Mouse (Mus musculus): ENCODE measurements around the gene Vti1a.

DNA sequence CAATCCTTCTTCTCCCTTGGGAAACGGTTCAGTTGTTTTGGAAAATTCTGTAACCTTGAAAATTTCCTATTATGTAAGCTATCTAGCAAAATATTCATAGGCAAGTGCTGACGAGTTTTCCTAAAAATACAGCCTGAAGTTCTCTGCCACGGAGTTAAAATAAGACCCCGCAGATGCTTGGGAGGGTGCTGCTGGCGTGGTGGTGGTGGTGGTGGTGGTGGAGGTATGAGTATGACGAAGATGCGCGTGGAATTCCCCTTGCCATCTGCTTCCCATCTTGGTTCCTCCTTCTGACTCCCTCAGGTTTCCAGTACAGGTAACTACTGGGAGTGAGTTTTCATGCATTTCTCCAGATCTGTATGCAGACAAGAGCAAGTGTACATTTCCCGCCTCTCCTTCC lies 46.5 kb downstream of the Vti1a start:
- TF ChIP-seq CTCF (IDR thresholded peaks at IDR 0.05; ENCODE audit: low read depth, low read length) (no peak), GATA1 (IDR thresholded peaks at IDR 0.05; ENCODE audit: borderline replicate concordance, low read length) (no peak), TAL1 (conservative IDR thresholded peaks at IDR 0.05; ENCODE audit: low read depth, low read length) (no peak), POLR2AphosphoS5 (IDR thresholded peaks at IDR 0.05; ENCODE audit: insufficient replicate concordance, low read depth, low read length) (no peak), GATA2 (IDR thresholded peaks at IDR 0.05; ENCODE audit: borderline replicate concordance, low read depth, low read length) (no peak)
